Mouse (Mus musculus): Measurements from ENCODE around the gene Psip1.

Gene Psip1

DNA sequence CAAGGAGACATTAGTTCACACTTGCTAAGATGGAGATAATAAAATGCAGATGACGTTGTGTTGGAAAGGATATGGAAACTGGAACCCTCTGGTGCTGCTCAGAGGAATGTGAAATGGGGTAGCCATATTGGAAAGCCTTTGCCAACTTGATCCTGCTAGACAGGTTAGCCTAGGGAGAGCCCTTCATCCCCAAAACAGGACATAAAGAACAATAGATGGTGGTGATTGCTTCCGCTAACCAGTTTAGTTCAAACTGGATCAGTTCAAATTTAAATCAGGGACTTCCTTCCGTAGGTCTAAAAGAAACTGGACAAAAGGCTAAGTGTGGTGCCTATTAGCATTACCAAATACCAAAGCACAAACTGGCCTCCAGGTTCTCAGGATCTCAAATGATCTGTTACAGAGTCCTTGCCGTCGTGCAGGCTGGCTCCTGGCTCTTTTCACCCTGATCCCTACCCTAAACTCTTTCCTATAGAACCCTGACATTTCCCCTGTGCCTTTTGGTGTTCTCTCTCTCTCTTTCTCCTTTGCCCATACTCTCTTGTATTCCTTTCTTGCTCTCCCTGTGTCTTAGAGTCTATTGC is 71.9 kb downstream of the Psip1 start:
- no peak for DNase-seq

DNA sequence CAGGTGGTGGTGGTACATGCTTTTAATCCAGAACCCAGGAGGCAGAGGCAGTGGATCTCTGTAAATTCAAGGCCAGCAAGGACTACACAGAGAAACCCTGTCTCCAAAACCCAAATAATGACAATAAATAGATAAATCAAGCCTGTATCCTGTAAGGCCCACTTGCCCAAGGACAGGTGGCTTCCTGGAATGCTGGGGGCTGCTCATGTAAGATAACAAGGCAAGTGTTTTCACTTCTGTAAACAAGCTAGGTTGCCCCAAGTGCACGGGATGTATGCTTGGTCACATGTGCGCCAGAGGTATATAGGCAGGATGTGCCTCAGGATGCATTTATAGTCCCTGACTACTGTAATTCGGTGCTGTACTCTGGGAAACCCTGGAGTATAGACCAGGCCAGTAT is 74.2 kb downstream of the Psip1 start:
- DNase-seq = no peak

DNA sequence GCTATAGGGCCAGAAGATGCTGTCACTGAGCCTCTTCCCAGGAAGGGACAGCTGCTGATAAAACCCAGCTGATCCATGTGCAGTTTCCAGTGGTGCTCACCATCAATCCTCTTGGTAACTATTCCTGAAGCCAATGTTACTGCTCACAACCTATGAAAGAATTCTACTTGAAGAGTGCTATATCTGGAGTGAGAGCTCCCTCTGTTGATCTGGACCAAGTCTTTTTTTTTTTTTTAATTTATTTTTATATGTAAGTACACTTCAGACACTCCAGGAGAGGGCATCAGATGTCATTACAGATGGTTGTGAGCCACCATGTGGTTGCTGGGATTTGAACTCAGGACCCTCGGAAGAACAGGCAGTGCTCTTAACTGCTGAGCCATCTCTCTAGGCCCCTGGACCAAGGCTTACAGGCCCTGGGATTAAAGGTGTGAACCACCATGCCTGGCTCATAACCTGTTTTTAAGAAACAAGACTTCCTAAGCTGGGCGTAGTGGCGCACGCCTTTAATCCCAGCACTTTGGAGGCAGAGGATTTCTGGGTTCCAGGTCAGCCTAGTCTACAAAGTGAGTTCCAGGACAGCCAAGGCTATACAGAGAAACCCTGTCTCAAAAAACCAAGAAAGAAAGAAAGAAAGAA is 76.3 kb downstream of the Psip1 start:
- DNase-seq = no peak

DNA sequence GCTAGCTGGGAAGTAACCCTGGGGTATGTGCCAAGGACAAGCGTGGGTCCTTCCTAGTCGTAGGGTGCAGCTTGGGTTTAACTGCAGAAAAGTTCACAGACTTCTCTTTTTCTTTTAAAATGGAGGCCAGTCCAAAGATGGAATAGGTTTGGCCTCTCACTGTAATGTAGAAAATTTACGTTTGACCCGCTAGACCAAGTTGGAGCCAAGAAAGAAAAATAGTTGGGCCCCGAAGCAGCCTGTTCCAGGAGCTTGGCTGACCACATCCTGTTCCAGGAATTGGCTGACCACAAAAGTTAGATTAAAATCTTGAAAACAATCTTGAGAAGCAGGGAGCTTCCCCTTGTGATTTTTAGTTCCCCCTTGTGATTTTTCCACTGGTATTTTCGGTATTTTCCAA is 78.6 kb downstream of the Psip1 start:
- DNase-seq = no peak

Data from kidney, adult 18-20 months (tissue).